Mouse (Mus musculus) cerebellum, adult 11 months (tissue): ENCODE measurements at regions not wholly inside any gene's neighbourhood (a gene's known extent, or its start where the extent isn't known, plus 50 kb on each side); places are given as distances from the start of the nearest gene placed in this dataset.
"Not testable (repeated sequence)": the region's sequence is repeated elsewhere in the genome, so short reads cannot be mapped to it uniquely, and the experiment has no call there.

Experiments used
- DNase-seq: peaks from one replicate; pipeline ENCODE4 v3.0.0; 2022

GRCm38 (mm10) chr15:5872042-5872441, 427.5 kb upstream of the Dab2 start:
- no peak for DNase-seq

- no peak for DNase-seq
Measured at GRCm38 (mm10) chr15:5877749-5878148, 421.8 kb upstream of the Dab2 start.

GRCm38 (mm10) chr15:5891188-5891587, 408.4 kb upstream of the Dab2 start:
- DNase-seq, result no peak

- no peak for DNase-seq
Measured at GRCm38 (mm10) chr15:5892034-5892433, 407.6 kb upstream of the Dab2 start.

GRCm38 (mm10) chr15:5895688-5896470, 403.7 kb upstream of the Dab2 start:
- not testable (repeated sequence) for DNase-seq

GRCm38 (mm10) chr15:5915261-5915660, 384.3 kb upstream of the Dab2 start:
- DNase-seq, result no peak

- no peak for DNase-seq
Measured at GRCm38 (mm10) chr15:5920058-5920457, 379.5 kb upstream of the Dab2 start.

GRCm38 (mm10) chr15:5927768-5928167, 371.8 kb upstream of the Dab2 start:
- no peak for DNase-seq

GRCm38 (mm10) chr15:5933586-5933985, 366.0 kb upstream of the Dab2 start:
- no peak for DNase-seq

- DNase-seq, result no peak
Measured at GRCm38 (mm10) chr15:5940945-5941344, 358.6 kb upstream of the Dab2 start.

GRCm38 (mm10) chr15:5946650-5947049, 352.9 kb upstream of the Dab2 start:
- no peak for DNase-seq

GRCm38 (mm10) chr15:5950919-5951318, 348.7 kb upstream of the Dab2 start:
- DNase-seq, result no peak

GRCm38 (mm10) chr15:5951661-5952060, 347.9 kb upstream of the Dab2 start:
- not testable (repeated sequence) for DNase-seq

GRCm38 (mm10) chr15:5953106-5953505, 346.5 kb upstream of the Dab2 start:
- no peak for DNase-seq

GRCm38 (mm10) chr15:5991351-5992065, 308.1 kb upstream of the Dab2 start:
- DNase-seq, result no peak

GRCm38 (mm10) chr15:5992146-5992545, 307.4 kb upstream of the Dab2 start:
- DNase-seq, result not testable (repeated sequence)

- no peak for DNase-seq
Measured at GRCm38 (mm10) chr15:6000816-6001215, 298.8 kb upstream of the Dab2 start.

GRCm38 (mm10) chr15:6001394-6001793, 298.2 kb upstream of the Dab2 start:
- no peak for DNase-seq

GRCm38 (mm10) chr15:6014982-6015381, 284.6 kb upstream of the Dab2 start:
- no peak for DNase-seq

- no peak for DNase-seq
Measured at GRCm38 (mm10) chr15:6016637-6017049, 282.9 kb upstream of the Dab2 start.

GRCm38 (mm10) chr15:6025543-6025942, 274.0 kb upstream of the Dab2 start:
- DNase-seq, result no peak

GRCm38 (mm10) chr15:6029214-6029613, 270.4 kb upstream of the Dab2 start:
- DNase-seq, result no peak

GRCm38 (mm10) chr15:6030396-6030795, 269.2 kb upstream of the Dab2 start:
- DNase-seq, result no peak

GRCm38 (mm10) chr15:6034156-6034555, 265.4 kb upstream of the Dab2 start:
- no peak for DNase-seq
